Mouse (Mus musculus) stomach, embryonic 14.5 days (tissue): Measurements from ENCODE around the gene Pcsk2. TPM values are rescaled to one million over a fixed set of nuclear protein-coding genes. Genes with fewer than 3 reads are reported as not detected.

Experiments
- ATAC-seq: fragments of 200-750 bp; cut with Nextera tagmentation; 2 replicates; pipeline ENCODE4 v1.8.0; 2017; ENCODE audit warnings: low read depth, moderate TSS enrichment; ENCODE audit not compliant: insufficient number of reproducible peaks, insufficient read depth, low FRiP score
- H3K27ac ChIP-seq: fragments of 300-500 bp; sonication (generic); 2 replicates; pipeline ENCODE4 v1.5.1; 2014; ENCODE audit warnings: mild to moderate bottlenecking, low read length, moderate library complexity, mixed read lengths
- H3K27me3 ChIP-seq: fragments of 300-500 bp; sonication (generic); 2 replicates; pipeline ENCODE4 v1.6.1; 2014; ENCODE audit warnings: low read length, control low read depth, mixed read lengths; ENCODE audit not compliant: control insufficient read depth, insufficient read depth
- H3K36me3 ChIP-seq: fragments of 300-500 bp; sonication (generic); 2 replicates; pipeline ENCODE4 v1.6.1; 2014; ENCODE audit warnings: mild to moderate bottlenecking, control low read depth, low read length, moderate library complexity, mixed read lengths; ENCODE audit not compliant: control insufficient read depth, insufficient read depth
- H3K4me1 ChIP-seq: fragments of 300-500 bp; sonication (generic); 2 replicates; pipeline ENCODE4 v1.6.1; 2014; ENCODE audit warnings: low read length, control low read depth, mixed read lengths; ENCODE audit not compliant: control insufficient read depth, insufficient read depth
- H3K4me2 ChIP-seq: fragments of 300-500 bp; sonication (generic); replicated peaks from 2 replicates; pipeline ENCODE4 v1.6.1; 2014; ENCODE audit warnings: low read depth, low read length, control low read depth
- H3K4me3 ChIP-seq: fragments of 300-500 bp; sonication (generic); 2 replicates; pipeline ENCODE4 v1.5.1; 2014; ENCODE audit warnings: low read depth, low read length, control low read depth
- H3K9ac ChIP-seq: fragments of 300-500 bp; sonication (generic); replicated peaks from 2 replicates; pipeline ENCODE4 v1.6.1; 2014; ENCODE audit warnings: low read depth, mild to moderate bottlenecking, control low read depth, low read length, moderate library complexity, mixed read lengths
- H3K9me3 ChIP-seq: fragments of 300-500 bp; sonication (generic); 2 replicates; pipeline ENCODE4 v1.6.1; 2016; ENCODE audit warnings: low read depth, low read length, control low read depth; ENCODE audit not compliant: control insufficient read depth
- WGBS: fragments of 180-500 bp; shearing (Covaris S2); extraction: QIAGEN DNeasy Blood & Tissue Kit; methylation state at CpG from one replicate; pipeline ENCODE4 v1.1.7; 2014; 5-methylcytosine and 5-hydroxymethylcytosine counted together
- polyA plus RNA-seq: library from polyadenylated mRNA; unstranded; fragments of >200 nt; fragmentation: Nextera tagmentation; extraction: Ambion mirVana; gene quantifications from 2 replicates; pipeline ENCODE4 v1.2.1, GENCODE M21; 2014

Pcsk2 gene
- polyA plus RNA-seq, 1 experiment from 2014 or later = 1.1 TPM

- Histone ChIP-seq H3K36me3 (no peaks in the 10 kb centered on the region), H3K4me2 (no peak overlapping the region), H3K9ac (no peak overlapping the region), H3K4me3 (no peak overlapping the region), H3K27me3 (no peaks in the 10 kb centered on the region), H3K4me1 (no peaks in the 10 kb centered on the region), H3K27ac (no peak overlapping the region), H3K9me3 (no peaks in the 10 kb centered on the region)
- no peak for ATAC-seq
- WGBS = 66% methylated on average over 5 of the region's 5 CpGs
Measured at GRCm38 (mm10) chr2:143808789-143809188, 262.8 kb downstream of the Pcsk2 start.

- WGBS = 73% methylated on average over 4 of the region's 4 CpGs
- no peaks in the 10 kb centered on the region for H3K27me3 ChIP-seq
- H3K4me3 ChIP-seq = no peak overlapping the region
- no peaks in the 10 kb centered on the region for H3K4me1 ChIP-seq
- no peak overlapping the region for H3K4me2 ChIP-seq
- H3K9ac ChIP-seq = no peak overlapping the region
- no peaks in the 10 kb centered on the region for H3K9me3 ChIP-seq
- ATAC-seq = no peak
- no peak overlapping the region for H3K27ac ChIP-seq
- H3K36me3 ChIP-seq = no peaks in the 10 kb centered on the region
Measured at GRCm38 (mm10) chr2:143812262-143812661, 266.3 kb downstream of the Pcsk2 start.

DNA sequence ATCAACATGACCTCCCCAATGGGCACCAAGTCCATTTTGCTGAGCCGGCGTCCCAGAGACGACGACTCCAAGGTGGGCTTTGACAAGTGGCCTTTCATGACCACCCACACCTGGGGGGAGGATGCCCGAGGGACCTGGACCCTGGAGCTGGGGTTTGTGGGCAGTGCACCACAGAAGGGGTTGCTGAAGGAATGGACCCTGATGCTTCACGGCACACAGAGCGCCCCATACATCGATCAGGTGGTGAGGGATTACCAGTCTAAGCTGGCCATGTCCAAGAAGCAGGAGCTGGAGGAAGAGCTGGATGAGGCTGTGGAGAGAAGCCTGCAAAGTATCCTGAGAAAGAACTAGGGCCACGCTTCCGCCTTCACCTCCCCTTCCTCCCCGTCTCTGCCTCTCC, 267.5 kb downstream of the Pcsk2 start:
- H3K27ac ChIP-seq = no peak overlapping the region
- no peak for ATAC-seq
- H3K4me2 ChIP-seq = no peak overlapping the region
- no peaks in the 10 kb centered on the region for H3K36me3 ChIP-seq
- H3K9me3 ChIP-seq = no peaks in the 10 kb centered on the region
- no peak overlapping the region for H3K4me3 ChIP-seq
- no peaks in the 10 kb centered on the region for H3K27me3 ChIP-seq
- no peak overlapping the region for H3K9ac ChIP-seq
- no peaks in the 10 kb centered on the region for H3K4me1 ChIP-seq
- 89% methylated on average over 11 of the region's 11 CpGs for WGBS

- Histone ChIP-seq H3K9ac (no peak overlapping the region), H3K27me3 (no peaks in the 10 kb centered on the region), H3K4me1 (no peaks in the 10 kb centered on the region), H3K4me3 (no peak overlapping the region), H3K36me3 (no peaks in the 10 kb centered on the region), H3K9me3 (no peaks in the 10 kb centered on the region), H3K4me2 (no peak overlapping the region), H3K27ac (no peak overlapping the region)
- 71% methylated on average over 17 of the region's 17 CpGs for WGBS
- no peak for ATAC-seq
Measured at GRCm38 (mm10) chr2:143831645-143832044, 285.7 kb downstream of the Pcsk2 start.

- Histone ChIP-seq H3K27me3 (no peaks in the 10 kb centered on the region), H3K27ac (no peak overlapping the region), H3K4me1 (no peaks in the 10 kb centered on the region), H3K4me2 (no peak overlapping the region), H3K9me3 (no peaks in the 10 kb centered on the region), H3K9ac (no peak overlapping the region), H3K36me3 (no peaks in the 10 kb centered on the region), H3K4me3 (no peak overlapping the region)
- no peak for ATAC-seq
- WGBS = 80% methylated on average over 5 of the region's 5 CpGs
Measured at GRCm38 (mm10) chr2:143832721-143833120, 286.8 kb downstream of the Pcsk2 start.

GRCm38 (mm10) chr2:143834082-143834481, 288.1 kb downstream of the Pcsk2 start:
- H3K4me2 ChIP-seq = no peak overlapping the region
- H3K27ac ChIP-seq = no peak overlapping the region
- H3K36me3 ChIP-seq = no peaks in the 10 kb centered on the region
- H3K9me3 ChIP-seq = no peaks in the 10 kb centered on the region
- no peaks in the 10 kb centered on the region for H3K27me3 ChIP-seq
- no peaks in the 10 kb centered on the region for H3K4me1 ChIP-seq
- H3K4me3 ChIP-seq = no peak overlapping the region
- ATAC-seq = no peak
- WGBS = 40% methylated on average over 6 of the region's 6 CpGs
- no peak overlapping the region for H3K9ac ChIP-seq

- Histone ChIP-seq H3K4me2 (no peak overlapping the region), H3K4me3 (no peak overlapping the region), H3K27me3 (no peaks in the 10 kb centered on the region), H3K9me3 (no peaks in the 10 kb centered on the region), H3K9ac (no peak overlapping the region), H3K27ac (no peak overlapping the region), H3K36me3 (no peaks in the 10 kb centered on the region), H3K4me1 (no peaks in the 10 kb centered on the region)
- no peak for ATAC-seq
- 72% methylated on average over 7 of the region's 7 CpGs for WGBS
Measured at GRCm38 (mm10) chr2:143835820-143836219, 289.9 kb downstream of the Pcsk2 start.

GRCm38 (mm10) chr2:143837291-143837701, 291.3 kb downstream of the Pcsk2 start:
- Histone ChIP-seq H3K36me3 (no peaks in the 10 kb centered on the region), H3K4me2 (peak overlapping the region; percentile 28; the same call in 1 of the 2 replicates), H3K27me3 (no peaks in the 10 kb centered on the region), H3K27ac (no peak overlapping the region), H3K9ac (no peak overlapping the region), H3K9me3 (no peaks in the 10 kb centered on the region), H3K4me1 (no peaks in the 10 kb centered on the region), H3K4me3 (no peak overlapping the region)
- peak; percentile 40; the same call in 1 of the 2 replicates for ATAC-seq
- WGBS = 1% methylated on average over 8 of the region's 8 CpGs

DNA sequence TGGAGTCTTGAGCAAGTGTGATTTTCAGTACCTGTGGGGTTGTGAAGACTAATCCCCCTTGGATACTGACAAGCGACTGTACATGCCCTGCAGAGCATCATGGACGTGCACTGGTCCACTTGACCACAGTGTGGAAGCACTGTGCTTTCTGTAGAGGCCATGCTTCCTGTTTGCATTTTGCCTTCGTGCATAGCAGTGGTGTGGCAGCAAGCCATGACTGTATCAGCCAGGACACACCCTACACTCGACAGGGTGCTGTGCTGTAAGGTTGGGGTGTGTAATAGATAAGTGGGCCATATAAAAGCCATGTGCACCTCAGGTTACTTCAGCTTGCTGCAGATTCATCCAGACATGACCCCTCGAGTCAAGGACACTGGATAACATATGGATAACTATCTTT, 292.7 kb downstream of the Pcsk2 start:
- ATAC-seq = 0 out of 2 replicates have a peak, but pooled peaks have one; percentile 28

More for the DNA sequence above, 292.7 kb downstream of the Pcsk2 start:
- H3K27ac ChIP-seq = no peak overlapping the region
- no peaks in the 10 kb centered on the region for H3K27me3 ChIP-seq
- no peak overlapping the region for H3K4me3 ChIP-seq
- H3K9ac ChIP-seq = no peak overlapping the region
- 55% methylated on average over 5 of the region's 5 CpGs for WGBS
- H3K4me2 ChIP-seq = no peak overlapping the region
- H3K4me1 ChIP-seq = no peaks in the 10 kb centered on the region
- H3K9me3 ChIP-seq = no peaks in the 10 kb centered on the region
- H3K36me3 ChIP-seq = no peaks in the 10 kb centered on the region
